Mouse (Mus musculus): ENCODE results near the gene Top1. TPM values are rescaled to one million over a fixed set of nuclear protein-coding genes. Genes with fewer than 3 reads are reported as not detected.

The Top1 gene
- 61.5 and 65.3 TPM in 2 replicates for polyA plus RNA-seq (2015; fragmentation: Nextera tagmentation; extraction: Ambion mirVana)

- no peaks in the 10 kb centered on the region for H3K27me3 ChIP-seq (replicated peaks)
- peak within 1 kb of the TSS; percentile 64 for H3K4me2 ChIP-seq (replicated peaks)
- peak within 1 kb of the TSS; percentile 94 for H3K27ac ChIP-seq
- H3K4me1 ChIP-seq (replicated peaks), result peaks cover 13% of the 10 kb centered on the region
- peak; percentile 99 for ATAC-seq
- under 1% methylated on average over 50 of the region's 50 CpGs for WGBS
- no peaks in the 10 kb centered on the region for H3K36me3 ChIP-seq
- no peaks in the 10 kb centered on the region for H3K9me3 ChIP-seq
- peak within 1 kb of the TSS; percentile 99 for H3K9ac ChIP-seq
- peak within 1 kb of the TSS; percentile 99 for H3K4me3 ChIP-seq (replicated peaks)
Measured at GRCm38 (mm10) chr2:160645614-160646137, at the start of gene Top1. Top1 (plus strand) TSS chr2:160645888.

- H3K9ac ChIP-seq, result no peak overlapping the region
- peak; percentile 75 for ATAC-seq
- H3K9me3 ChIP-seq, result no peaks in the 10 kb centered on the region
- H3K4me3 ChIP-seq (replicated peaks), result no peak overlapping the region
- H3K4me1 ChIP-seq (replicated peaks), result 0 out of 2 replicates have a peak, but pooled peaks cover 3% of the 10 kb centered on the region
- no peaks in the 10 kb centered on the region for H3K36me3 ChIP-seq
- 37% methylated on average over 12 of the region's 12 CpGs for WGBS
- H3K27ac ChIP-seq, result no peak overlapping the region
- no peaks in the 10 kb centered on the region for H3K27me3 ChIP-seq (replicated peaks)
- H3K4me2 ChIP-seq (replicated peaks), result peak overlapping the region; percentile 37; the same call in 1 of the 2 replicates
Measured at GRCm38 (mm10) chr2:160597582-160598281, 48.0 kb upstream of the Top1 start.

- Histone ChIP-seq H3K4me3 (replicated peaks) (no peak overlapping the region), H3K9me3 (no peaks in the 10 kb centered on the region)
- 42% methylated on average over 1 of the region's 1 CpGs for WGBS
Measured at GRCm38 (mm10) chr2:160601805-160602204, 43.9 kb upstream of the Top1 start.

GRCm38 (mm10) chr2:160603154-160603933 is 42.3 kb upstream of the Top1 start:
- H3K4me1 ChIP-seq (replicated peaks), result no peaks in the 10 kb centered on the region

More at GRCm38 (mm10) chr2:160601805-160602204, 43.9 kb upstream of the Top1 start:
- Histone ChIP-seq H3K4me2 (replicated peaks) (no peak overlapping the region), H3K4me1 (replicated peaks) (0 out of 2 replicates have a peak, but pooled peaks cover 3% of the 10 kb centered on the region), H3K36me3 (no peaks in the 10 kb centered on the region), H3K9ac (no peak overlapping the region), H3K27ac (no peak overlapping the region), H3K27me3 (replicated peaks) (no peaks in the 10 kb centered on the region)
- 0 out of 2 replicates have a peak, but pooled peaks have one; percentile 37 for ATAC-seq

GRCm38 (mm10) chr2:160610012-160610411 is 35.7 kb upstream of the Top1 start:
- no peak overlapping the region for H3K9ac ChIP-seq
- no peaks in the 10 kb centered on the region for H3K27me3 ChIP-seq (replicated peaks)
- no peaks in the 10 kb centered on the region for H3K4me1 ChIP-seq (replicated peaks)
- 66% methylated on average over 2 of the region's 2 CpGs for WGBS
- no peak overlapping the region for H3K4me2 ChIP-seq (replicated peaks)
- H3K4me3 ChIP-seq (replicated peaks), result no peak overlapping the region
- H3K36me3 ChIP-seq, result no peaks in the 10 kb centered on the region
- H3K27ac ChIP-seq, result no peak overlapping the region
- no peak for ATAC-seq
- H3K9me3 ChIP-seq, result no peaks in the 10 kb centered on the region

More at GRCm38 (mm10) chr2:160603154-160603933, 42.3 kb upstream of the Top1 start:
- Histone ChIP-seq H3K4me2 (replicated peaks) (no peak overlapping the region), H3K27ac (no peak overlapping the region), H3K9ac (no peak overlapping the region), H3K36me3 (no peaks in the 10 kb centered on the region), H3K9me3 (no peaks in the 10 kb centered on the region), H3K4me3 (replicated peaks) (no peak overlapping the region), H3K27me3 (replicated peaks) (no peaks in the 10 kb centered on the region)
- ATAC-seq, result peak; percentile 84
- WGBS, result 65% methylated on average over 10 of the region's 10 CpGs

GRCm38 (mm10) chr2:160613186-160613919 is 32.3 kb upstream of the Top1 start:
- H3K4me1 ChIP-seq (replicated peaks), result no peaks in the 10 kb centered on the region
- no peak overlapping the region for H3K9ac ChIP-seq
- no peaks in the 10 kb centered on the region for H3K9me3 ChIP-seq
- H3K27ac ChIP-seq, result no peak overlapping the region
- no peak overlapping the region for H3K4me3 ChIP-seq (replicated peaks)
- no peaks in the 10 kb centered on the region for H3K36me3 ChIP-seq
- no peak for ATAC-seq
- WGBS, result 76% methylated on average over 5 of the region's 5 CpGs
- no peaks in the 10 kb centered on the region for H3K27me3 ChIP-seq (replicated peaks)
- H3K4me2 ChIP-seq (replicated peaks), result no peak overlapping the region

- no peaks in the 10 kb centered on the region for H3K9me3 ChIP-seq
- 90% methylated on average over 6 of the region's 6 CpGs for WGBS
- ATAC-seq, result no peak
- H3K4me1 ChIP-seq (replicated peaks), result peaks cover 28% of the 10 kb centered on the region
- H3K4me2 ChIP-seq (replicated peaks), result no peak overlapping the region
- H3K9ac ChIP-seq, result no peak overlapping the region
- H3K27ac ChIP-seq, result no peak overlapping the region
- no peak overlapping the region for H3K4me3 ChIP-seq (replicated peaks)
- H3K27me3 ChIP-seq (replicated peaks), result no peaks in the 10 kb centered on the region
- H3K36me3 ChIP-seq, result no peaks in the 10 kb centered on the region
Measured at GRCm38 (mm10) chr2:160617741-160618140, 27.9 kb upstream of the Top1 start.

- no peak for ATAC-seq
- H3K27me3 ChIP-seq (replicated peaks), result no peaks in the 10 kb centered on the region
- H3K27ac ChIP-seq, result no peak overlapping the region
- H3K36me3 ChIP-seq, result no peaks in the 10 kb centered on the region
- 34% methylated on average over 6 of the region's 6 CpGs for WGBS
- H3K9ac ChIP-seq, result no peak overlapping the region
- H3K4me2 ChIP-seq (replicated peaks), result no peak overlapping the region
- no peak overlapping the region for H3K4me3 ChIP-seq (replicated peaks)
- H3K4me1 ChIP-seq (replicated peaks), result peaks cover 28% of the 10 kb centered on the region
- H3K9me3 ChIP-seq, result no peaks in the 10 kb centered on the region
Measured at GRCm38 (mm10) chr2:160618619-160619220, 27.0 kb upstream of the Top1 start.

GRCm38 (mm10) chr2:160619300-160619699 is 26.4 kb upstream of the Top1 start:
- Histone ChIP-seq H3K36me3 (no peaks in the 10 kb centered on the region), H3K4me1 (replicated peaks) (peaks cover 28% of the 10 kb centered on the region), H3K9ac (no peak overlapping the region), H3K4me2 (replicated peaks) (no peak overlapping the region), H3K27ac (no peak overlapping the region), H3K4me3 (replicated peaks) (no peak overlapping the region), H3K9me3 (no peaks in the 10 kb centered on the region), H3K27me3 (replicated peaks) (no peaks in the 10 kb centered on the region)
- 65% methylated on average over 5 of the region's 5 CpGs for WGBS
- ATAC-seq, result peak; percentile 54; the same call in 1 of the 2 replicates

- H3K36me3 ChIP-seq, result no peaks in the 10 kb centered on the region
- no peaks in the 10 kb centered on the region for H3K9me3 ChIP-seq
- WGBS, result 8% methylated on average over 9 of the region's 9 CpGs
- no peaks in the 10 kb centered on the region for H3K27me3 ChIP-seq (replicated peaks)
- H3K9ac ChIP-seq, result no peak overlapping the region
- peak; percentile 80 for ATAC-seq
- H3K4me2 ChIP-seq (replicated peaks), result peak overlapping the region; percentile 49
- peaks cover 28% of the 10 kb centered on the region for H3K4me1 ChIP-seq (replicated peaks)
- peak overlapping the region; percentile 56 for H3K27ac ChIP-seq
- 0 out of 2 replicates have a peak overlapping the region, but pooled peaks have one; percentile 15 for H3K4me3 ChIP-seq (replicated peaks)
Measured at GRCm38 (mm10) chr2:160619831-160620230, 25.9 kb upstream of the Top1 start.

- H3K4me1 ChIP-seq (replicated peaks), result peaks cover 28% of the 10 kb centered on the region
- H3K9ac ChIP-seq, result no peak overlapping the region
- H3K4me2 ChIP-seq (replicated peaks), result peak overlapping the region; percentile 49
- H3K27me3 ChIP-seq (replicated peaks), result no peaks in the 10 kb centered on the region
- H3K4me3 ChIP-seq (replicated peaks), result no peak overlapping the region
- WGBS, result 61% methylated on average over 6 of the region's 6 CpGs
- peak; percentile 15 for ATAC-seq
- H3K36me3 ChIP-seq, result no peaks in the 10 kb centered on the region
- H3K9me3 ChIP-seq, result no peaks in the 10 kb centered on the region
- H3K27ac ChIP-seq, result peak overlapping the region; percentile 56
Measured at GRCm38 (mm10) chr2:160620279-160620963, 25.3 kb upstream of the Top1 start.

Measured in intestine, embryonic 15.5 days (tissue).